Mouse (Mus musculus): ENCODE measurements at regions not wholly inside any gene's neighbourhood (a gene's known extent, or its start where the extent isn't known, plus 50 kb on each side); places are given as distances from the start of the nearest gene placed in this dataset.
A peak's percentile ranks its signal among the peaks of the same experiment; 100 is the strongest.

- no peak for DNase-seq
Measured at GRCm38 (mm10) chr5:133505661-133506060, 593.9 kb upstream of the Castor2 start.

- peak; percentile 92 for DNase-seq
Measured at GRCm38 (mm10) chr5:133487806-133488290, 611.7 kb upstream of the Castor2 start.

GRCm38 (mm10) chr5:133482291-133483086 lies 617.0 kb upstream of the Castor2 start:
- DNase-seq: peak; percentile 36

- no peak for DNase-seq
Measured at GRCm38 (mm10) chr5:133479205-133479604, 620.3 kb upstream of the Castor2 start.

GRCm38 (mm10) chr5:133453349-133454049 lies 646.0 kb upstream of the Castor2 start:
- no peak for DNase-seq

- DNase-seq: peak; percentile 40
Measured at GRCm38 (mm10) chr5:133449926-133450325, 649.6 kb upstream of the Castor2 start.

- DNase-seq: no peak
Measured at GRCm38 (mm10) chr5:133400826-133401225, 698.7 kb upstream of the Castor2 start.

- no peak for DNase-seq
Measured at GRCm38 (mm10) chr5:133389896-133390295, 709.6 kb upstream of the Castor2 start.

- DNase-seq: no peak
Measured at GRCm38 (mm10) chr5:133389023-133389840, 710.3 kb upstream of the Castor2 start.

- no peak for DNase-seq
Measured at GRCm38 (mm10) chr5:133385374-133386349, 713.8 kb upstream of the Castor2 start.

GRCm38 (mm10) chr5:133365771-133366170 lies 733.7 kb upstream of the Castor2 start:
- no peak for DNase-seq

- DNase-seq: peak; percentile 63
Measured at GRCm38 (mm10) chr5:133347516-133347915, 752.0 kb upstream of the Castor2 start.

- DNase-seq: no peak
Measured at GRCm38 (mm10) chr5:133341973-133342372, 757.5 kb upstream of the Castor2 start.

- no peak for DNase-seq
Measured at GRCm38 (mm10) chr5:133320626-133321025, 777.5 kb upstream of the Auts2 start.

GRCm38 (mm10) chr5:133320206-133320605 lies 777.1 kb upstream of the Auts2 start:
- DNase-seq: no peak

GRCm38 (mm10) chr5:133314031-133314430 lies 770.9 kb upstream of the Auts2 start:
- DNase-seq: no peak

GRCm38 (mm10) chr5:133310979-133311890 lies 768.1 kb upstream of the Auts2 start:
- DNase-seq: no peak

GRCm38 (mm10) chr5:133267887-133268286 lies 724.7 kb upstream of the Auts2 start:
- DNase-seq: peak; percentile 21

- DNase-seq: peak; percentile 50
Measured at GRCm38 (mm10) chr5:133267356-133267755, 724.2 kb upstream of the Auts2 start.

GRCm38 (mm10) chr5:133264976-133265375 lies 721.8 kb upstream of the Auts2 start:
- no peak for DNase-seq

Data from adrenal gland, adult 2 months (tissue).